Mouse (Mus musculus): ENCODE results near the gene Higd1b.
A peak's percentile ranks its signal among the peaks of the same experiment; 100 is the strongest.

Higd1b gene

DNA sequence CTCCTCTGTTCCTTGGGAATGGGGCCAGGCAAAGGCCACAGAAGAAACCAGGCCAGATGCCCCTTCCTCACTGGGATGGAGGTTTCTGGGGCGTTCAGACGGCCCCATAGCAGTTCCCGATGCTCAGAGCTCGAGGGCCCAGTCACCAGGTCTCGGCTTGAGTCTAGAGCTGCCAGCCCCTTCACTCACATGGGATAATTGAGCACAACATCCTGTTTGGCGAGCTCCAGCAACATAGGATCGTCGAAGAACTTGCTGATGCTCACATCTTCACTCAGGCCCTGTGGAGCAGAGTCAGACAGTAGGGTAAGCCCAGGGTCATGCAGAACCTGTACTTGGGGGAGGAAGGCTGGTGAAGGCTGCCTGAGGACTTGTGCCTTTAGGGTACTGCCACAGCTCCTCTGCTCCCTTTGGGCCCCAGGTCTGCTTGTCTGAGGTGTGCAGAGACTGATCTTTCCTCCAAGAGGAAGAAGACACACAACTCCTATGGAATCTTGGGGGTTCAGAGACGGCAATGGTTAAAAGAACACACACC is 3.0 kb downstream of the Higd1b start:
- no peak for DNase-seq (ENCODE audit: low read depth)

DNA sequence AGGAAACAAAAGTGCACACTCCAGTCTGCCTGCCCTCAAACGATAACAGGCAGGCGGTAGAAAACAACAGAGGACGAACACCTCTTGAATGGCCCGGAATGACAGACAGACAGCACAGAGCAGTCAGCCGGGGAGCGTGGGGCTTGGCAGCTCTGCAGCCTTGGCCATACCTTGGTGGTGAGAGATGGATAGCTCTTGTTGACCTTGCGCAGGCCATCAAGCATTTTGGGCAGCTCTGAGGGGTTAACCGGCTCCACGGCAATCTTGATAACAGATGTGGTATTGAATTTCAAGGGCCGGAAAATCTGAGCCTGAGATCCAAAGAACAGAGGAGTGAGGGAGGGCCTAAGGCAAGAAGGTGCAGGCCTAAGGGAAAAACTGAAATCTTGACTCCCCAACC is 10.3 kb downstream of the Higd1b start:
- no peak for DNase-seq (ENCODE audit: low read depth)

GRCm38 (mm10) chr11:102851883-102852282 is 16.2 kb downstream of the Higd1b start:
- DNase-seq (ENCODE audit: low read depth): peak; percentile 24

DNA sequence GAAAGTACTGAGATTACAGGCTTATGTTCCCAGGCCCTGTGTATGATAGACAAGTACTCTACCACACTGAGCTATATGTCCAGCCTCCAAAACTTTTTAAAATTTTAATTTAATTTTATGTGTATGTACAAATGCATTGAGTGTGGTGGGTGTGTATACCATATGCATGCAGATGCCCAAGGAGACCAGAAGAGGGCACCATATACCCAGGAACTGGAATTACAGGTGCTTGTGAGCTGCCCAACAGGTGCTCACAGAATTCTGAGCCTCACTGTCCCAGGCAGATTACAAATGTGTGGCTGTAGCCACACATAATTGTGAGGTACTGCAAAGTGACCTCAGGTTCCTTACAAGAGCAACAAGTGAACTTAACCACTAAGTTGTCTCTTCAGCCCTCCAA is 18.1 kb downstream of the Higd1b start:
- DNase-seq (ENCODE audit: low read depth): no peak

- DNase-seq (ENCODE audit: low read depth): no peak
These were observed 20.3 kb downstream of the Higd1b start for GRCm38 (mm10) chr11:102855941-102856340.

- DNase-seq (ENCODE audit: low read depth): no peak
These were observed 23.3 kb downstream of the Higd1b start for GRCm38 (mm10) chr11:102858951-102859350.

GRCm38 (mm10) chr11:102859933-102860332 is 24.3 kb downstream of the Higd1b start:
- no peak for DNase-seq (ENCODE audit: low read depth)

- DNase-seq (ENCODE audit: low read depth): peak; percentile 57
These were observed 28.6 kb downstream of the Higd1b start for GRCm38 (mm10) chr11:102864272-102864671.

DNA sequence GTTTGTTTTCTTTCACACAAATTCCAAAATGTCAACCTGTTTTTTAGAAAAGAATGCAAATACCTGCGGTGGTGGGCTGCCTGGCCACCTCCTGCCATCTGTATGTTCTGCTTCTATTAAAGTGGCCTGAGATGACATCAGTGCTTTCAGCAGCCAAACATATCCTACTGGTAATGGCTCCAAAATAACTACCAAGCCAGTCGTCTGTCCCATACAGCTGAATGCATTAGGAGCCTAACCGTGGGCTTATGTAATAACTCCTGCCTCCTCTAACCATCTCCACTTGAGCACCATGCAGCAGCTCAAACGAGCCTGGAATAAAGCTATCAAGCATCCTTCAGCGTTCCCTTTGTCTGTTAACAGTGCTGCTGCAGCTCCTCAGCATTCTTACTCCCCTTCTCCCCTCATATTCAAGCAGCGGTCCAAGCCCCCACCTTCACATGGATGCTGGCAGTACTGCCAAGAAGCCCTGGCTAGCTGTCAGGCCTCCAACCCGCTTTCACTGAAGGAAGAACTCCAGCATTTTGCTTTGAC is 39.2 kb downstream of the Higd1b start:
- no peak for DNase-seq (ENCODE audit: low read depth)

GRCm38 (mm10) chr11:102879558-102879957 is 43.9 kb downstream of the Higd1b start:
- DNase-seq (ENCODE audit: low read depth): no peak

DNA sequence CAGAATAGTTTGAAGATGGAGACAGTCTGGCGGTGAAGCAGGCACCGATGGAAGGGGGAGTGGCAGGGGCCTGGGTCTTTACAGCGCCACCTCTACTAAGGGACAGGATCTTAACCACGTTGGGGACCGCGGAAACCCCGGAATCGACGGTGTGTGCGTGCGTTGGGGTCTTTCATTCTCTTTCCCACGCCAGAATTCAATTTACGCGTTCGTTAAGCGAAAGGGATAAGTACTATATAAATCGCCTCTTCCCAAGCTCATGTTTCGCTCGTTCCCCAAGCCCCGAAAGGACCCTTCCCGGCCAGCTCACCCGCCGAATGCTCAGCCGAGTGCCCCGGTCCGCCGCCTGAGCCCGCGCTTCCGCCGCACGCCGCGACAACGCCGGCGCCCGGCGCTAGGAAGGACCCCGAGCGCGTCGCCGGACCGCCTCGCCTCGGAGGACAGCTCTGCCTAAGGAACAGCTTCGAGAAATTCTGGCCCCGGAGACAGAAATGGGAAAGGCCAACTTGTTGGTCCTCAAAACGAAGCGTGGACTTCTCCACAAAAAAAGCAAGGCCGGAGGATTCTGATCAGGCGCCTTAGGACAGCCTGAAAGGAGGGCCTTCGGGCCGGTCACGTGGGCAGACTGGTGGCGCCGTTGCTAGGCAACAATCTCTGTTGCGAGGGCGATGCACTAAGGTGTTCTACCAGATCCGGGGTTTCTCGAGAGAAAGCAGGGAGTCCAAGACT is 45.1 kb downstream of the Higd1b start, which contains the start of the genes Eftud2 and Ccdc103:
Gene Eftud2 (minus strand): TSS at position 401 of the 729 bp plus-strand sequence.
Gene Ccdc103 (plus strand): TSS at position 620 of the 729 bp plus-strand sequence.
- peak; percentile 81 for DNase-seq (ENCODE audit: low read depth)

- DNase-seq (ENCODE audit: low read depth): no peak
These were observed 45.9 kb downstream of the Higd1b start for GRCm38 (mm10) chr11:102881314-102882198.

DNA sequence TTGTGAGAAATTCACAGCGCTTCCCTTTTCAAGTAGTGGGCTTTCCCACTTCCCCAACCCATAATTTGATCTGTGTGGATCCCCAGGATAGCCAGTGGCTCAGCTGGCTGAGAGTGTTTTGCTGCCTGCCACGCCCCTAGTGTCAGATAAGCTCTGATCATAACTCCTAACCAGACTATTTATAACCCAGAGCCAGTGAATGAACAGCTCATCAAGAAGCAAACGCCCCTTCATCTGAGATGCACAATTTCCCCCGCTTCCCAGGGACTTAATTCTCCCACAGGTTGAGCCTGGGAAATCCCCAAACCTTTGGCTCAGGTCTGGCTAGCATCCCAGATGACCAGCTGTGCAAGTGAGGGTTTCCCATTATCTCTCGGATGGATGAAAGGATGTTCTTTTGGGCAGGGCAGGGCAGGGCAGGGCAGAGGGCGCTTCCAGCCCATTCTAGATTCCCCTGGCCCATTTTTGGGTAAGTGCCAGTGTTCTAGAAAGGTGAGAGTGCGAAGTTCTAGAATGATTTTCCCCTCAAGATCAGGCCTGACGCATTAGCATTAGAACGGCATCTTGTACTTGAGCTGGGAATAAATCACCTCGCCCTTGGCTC is 49.1 kb downstream of the Higd1b start, which contains the start of gene Fam187a:
Gene Fam187a (plus strand): TSS at position 554 of the 604 bp plus-strand sequence.
- no peak for DNase-seq (ENCODE audit: low read depth)

DNA sequence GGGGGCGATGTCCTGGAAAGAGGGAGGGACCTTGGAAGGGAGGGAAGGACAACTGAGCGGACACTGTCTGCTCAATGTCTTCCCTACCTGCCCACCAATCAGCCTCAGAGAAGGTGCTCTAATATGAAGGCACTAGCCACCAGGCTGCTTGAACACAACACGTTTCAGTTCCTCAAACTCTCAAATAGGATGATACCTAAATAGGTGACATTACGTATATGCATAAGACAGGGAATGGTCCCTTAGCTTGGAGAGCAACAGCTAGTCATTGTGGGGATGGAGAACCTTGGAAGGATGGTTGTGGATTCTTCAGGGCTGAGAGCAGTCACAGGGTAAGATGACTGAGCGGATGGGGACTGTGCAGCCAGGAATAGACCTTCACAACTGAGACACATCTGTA is 51.8 kb downstream of the Higd1b start:
- no peak for DNase-seq (ENCODE audit: low read depth)

Measured in c-Kit-positive CD71-negative TER-119-negative erythroid progenitor cells, embryonic 14.5 days (primary cell).